16 mouse cellular contexts compared by ENCODE assay signal in the genomic region with DNA sequence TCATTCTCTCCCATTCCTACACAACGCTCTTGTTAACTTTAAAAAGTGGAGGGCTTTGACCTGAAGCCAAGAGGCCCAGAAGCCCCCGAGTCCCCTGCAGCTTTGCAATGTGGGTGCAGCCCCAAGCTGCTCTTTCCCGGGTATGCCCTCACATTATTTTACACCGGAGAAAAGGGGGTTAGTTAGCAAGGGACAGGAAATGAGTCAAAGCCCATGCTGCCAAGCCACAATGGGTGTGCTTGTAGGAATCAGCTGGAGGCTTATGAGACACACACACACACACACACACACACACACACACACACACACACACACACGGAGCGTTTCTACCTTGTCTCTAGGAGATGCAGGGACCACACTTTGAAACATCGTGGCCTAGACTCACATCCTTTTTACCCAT.
A peak's percentile ranks its signal among the peaks of the same experiment; 100 is the strongest.
DNase-seq lines count a peak whose midpoint lies in the region; ATAC-seq lines count a peak whose summit lies in the region.
"Had no signal": no experiment of that assay in that cellular context is flagged by ENCODE, and none has a peak within 500 bp of the region (broad histone marks: within the 10 kb centered on the region; RNA-seq: fewer than 3 reads in every experiment).

No protein-coding gene starts in this region.

- no peak overlapping the region for H3K4me2 ChIP-seq in heart, embryonic 13.5 days
- H3K4me2 ChIP-seq: forebrain, embryonic 15.5 days; heart, embryonic 11.5 days; hindbrain, embryonic 13.5 days; intestine, embryonic 15.5 days; liver, embryonic 12.5 days; midbrain, embryonic 12.5 days had no signal

- no peak overlapping the region for H3K4me3 ChIP-seq in heart, embryonic 13.5 days
- H3K4me3 ChIP-seq in forebrain, embryonic 10.5 days, result no peak overlapping the region
- H3K4me3 ChIP-seq: forebrain, embryonic 15.5 days; hindbrain, embryonic 13.5 days; intestine, embryonic 15.5 days; liver, embryonic 12.5 days; midbrain, embryonic 12.5 days had no signal

- peaks cover 8% of the 10 kb centered on the region; the same call in 1 of the 2 replicates for H3K36me3 ChIP-seq in heart, embryonic 13.5 days
- H3K36me3 ChIP-seq in forebrain, embryonic 10.5 days (replicated peaks), result no peaks in the 10 kb centered on the region
- H3K36me3 ChIP-seq: forebrain, embryonic 15.5 days; hindbrain, embryonic 13.5 days; liver, embryonic 12.5 days; midbrain, embryonic 12.5 days had no signal

- H3K27ac ChIP-seq in heart, embryonic 13.5 days (replicated peaks), result 0 out of 2 replicates have a peak overlapping the region, but pooled peaks have one; percentile 15
- no peak overlapping the region for H3K27ac ChIP-seq in forebrain, embryonic 10.5 days
- H3K27ac ChIP-seq: forebrain, embryonic 15.5 days; hindbrain, embryonic 13.5 days; intestine, embryonic 15.5 days; liver, embryonic 12.5 days; midbrain, embryonic 12.5 days had no signal

- no peak for DNase-seq in heart, postnatal 36 days
- DNase-seq in 416B (ENCODE audit: low read depth) (peak; percentile 96), NIH3T3 (ENCODE audit: low read depth) (peak; percentile 81)
- DNase-seq in forebrain, embryonic 10.5 days (ENCODE audit: extremely low spot score, low spot score), result no peak
- no peak for DNase-seq in layer of hippocampus, postnatal 14 days (ENCODE audit: low spot score in 2 of 2)
- DNase-seq: cerebellum, adult 9-11 months; embryo, embryonic 11 days; right cerebral cortex, postnatal 25 days had no signal

- intact Hi-C loops in heart, postnatal 36 days (cut with DNase I), result no loop called here

- no peak for ATAC-seq in heart, embryonic 13.5 days (ENCODE audit: extremely low read depth, insufficient number of reproducible peaks, low FRiP score, low TSS enrichment)
- ATAC-seq in megakaryocyte, adult 5-6 weeks (ENCODE audit: poor library complexity, severe bottlenecking), result 0 out of 2 replicates have a peak, but pooled peaks have one; percentile 12
- ATAC-seq: forebrain, embryonic 15.5 days; intestine, embryonic 15.5 days; liver, embryonic 12.5 days had no signal

- H3K4me1 ChIP-seq in heart, embryonic 13.5 days, result peaks cover 80% of the 10 kb centered on the region
- peaks cover 17% of the 10 kb centered on the region for H3K4me1 ChIP-seq in forebrain, embryonic 10.5 days

- H3K9ac ChIP-seq in heart, embryonic 13.5 days, result no peak overlapping the region
- H3K9ac ChIP-seq: forebrain, embryonic 15.5 days; hindbrain, embryonic 13.5 days; intestine, embryonic 15.5 days; liver, embryonic 12.5 days; midbrain, embryonic 12.5 days had no signal

- 63% methylated on average over 7 of the region's 7 CpGs for WGBS in heart, embryonic 13.5 days
- WGBS in forebrain, embryonic 10.5 days, result 90% methylated on average over 7 of the region's 7 CpGs

- no peaks in the 10 kb centered on the region for H3K27me3 ChIP-seq in heart, embryonic 13.5 days (replicated peaks)
- no peaks in the 10 kb centered on the region for H3K27me3 ChIP-seq in forebrain, embryonic 10.5 days (ENCODE audit: poor library complexity, severe bottlenecking)
- H3K27me3 ChIP-seq: forebrain, embryonic 15.5 days; hindbrain, embryonic 13.5 days; intestine, embryonic 15.5 days; midbrain, embryonic 12.5 days had no signal

- no peaks in the 10 kb centered on the region for H3K9me3 ChIP-seq in heart, embryonic 13.5 days
- H3K9me3 ChIP-seq in forebrain, embryonic 10.5 days, result no peaks in the 10 kb centered on the region
- H3K9me3 ChIP-seq: forebrain, embryonic 15.5 days; hindbrain, embryonic 13.5 days; intestine, embryonic 15.5 days; liver, embryonic 12.5 days; midbrain, embryonic 12.5 days had no signal

Comparison
In these comparisons a context has a peak if more than half of its experiments do, and no peak if none do; other contexts are left out.
1. DNase-seq: peak in 416B (single experiment) and NIH3T3 (single experiment); none in heart, postnatal 36 days (0 of 2), forebrain, embryonic 10.5 days (single experiment) and layer of hippocampus, postnatal 14 days (0 of 2).